Mouse (Mus musculus): Measurements from ENCODE around the gene Bloc1s1. TPM values are rescaled to one million over a fixed set of nuclear protein-coding genes. Genes with fewer than 3 reads are reported as not detected.

Bloc1s1 gene
- polyA plus RNA-seq (2015; fragmentation: Nextera tagmentation; extraction: Ambion mirVana), result 308 and 318 TPM in 2 replicates

GRCm38 (mm10) chr10:128923935-128924334, at the start of gene Bloc1s1:
Bloc1s1 (minus strand) TSS chr10:128924035.

GRCm38 (mm10) chr10:128960590-128961584, 37.1 kb upstream of the Bloc1s1 start, which contains the start of gene Mettl7b:
Mettl7b (minus strand) TSS chr10:128960988.

GRCm38 (mm10) chr10:128933574-128933973, 9.7 kb upstream of the Bloc1s1 start, which contains the start of gene Itga7:
Itga7 (plus strand) TSS chr10:128933818.

GRCm38 (mm10) chr10:128922822-128923012, 1.1 kb downstream of the Bloc1s1 start, which contains the start of gene Rdh5:
Rdh5 (minus strand) TSS chr10:128922888.

GRCm38 (mm10) chr10:128900698-128901097, 23.1 kb downstream of the Bloc1s1 start, which contains the start of gene Cd63:
Cd63 (plus strand) TSS chr10:128900989.

GRCm38 (mm10) chr10:128891296-128892094, 32.3 kb downstream of the Bloc1s1 start, which contains the start of gene Gdf11:
Gdf11 (minus strand) TSS chr10:128891718.

Other genes with a start within 250 kb of the Bloc1s1 start
- 17.7 and 18.5 TPM in 2 replicates for gene Suox, start 250.0 kb downstream of the Bloc1s1 start, polyA plus RNA-seq (2015; fragmentation: Nextera tagmentation; extraction: Ambion mirVana)
- 64.6 and 72.6 TPM in 2 replicates for gene Rab5b, start 227.8 kb downstream of the Bloc1s1 start, polyA plus RNA-seq (2015; fragmentation: Nextera tagmentation; extraction: Ambion mirVana)
- 1.1 and 1.2 TPM in 2 replicates for gene Pmel, start 219.8 kb downstream of the Bloc1s1 start, polyA plus RNA-seq (2015; fragmentation: Nextera tagmentation; extraction: Ambion mirVana)
- gene Cdk2, start 219.0 kb downstream of the Bloc1s1 start, polyA plus RNA-seq (2015; fragmentation: Nextera tagmentation; extraction: Ambion mirVana), result 29.6 and 35.8 TPM in 2 replicates
- 18.1 and 19.7 TPM in 2 replicates for gene Dgka, start 179.2 kb downstream of the Bloc1s1 start, polyA plus RNA-seq (2015; fragmentation: Nextera tagmentation; extraction: Ambion mirVana)
- gene Pym1, start 176.1 kb downstream of the Bloc1s1 start, polyA plus RNA-seq (2015; fragmentation: Nextera tagmentation; extraction: Ambion mirVana), result 21.9 and 23.7 TPM in 2 replicates
- gene Mmp19, start 133.1 kb downstream of the Bloc1s1 start, polyA plus RNA-seq (2015; fragmentation: Nextera tagmentation; extraction: Ambion mirVana), result 7.8 and 14.0 TPM in 2 replicates
- 33.3 and 38.3 TPM in 2 replicates for gene Dnajc14, start 120.0 kb downstream of the Bloc1s1 start, polyA plus RNA-seq (2015; fragmentation: Nextera tagmentation; extraction: Ambion mirVana)
- gene Tmem198b, start 119.7 kb downstream of the Bloc1s1 start, polyA plus RNA-seq (2015; fragmentation: Nextera tagmentation; extraction: Ambion mirVana), result 35.6 and 38.5 TPM in 2 replicates
- 96.8 and 120 TPM in 2 replicates for gene Sarnp, start 106.7 kb downstream of the Bloc1s1 start, polyA plus RNA-seq (2015; fragmentation: Nextera tagmentation; extraction: Ambion mirVana)
- 37.7 and 42.1 TPM in 2 replicates for gene Ormdl2, start 102.4 kb downstream of the Bloc1s1 start, polyA plus RNA-seq (2015; fragmentation: Nextera tagmentation; extraction: Ambion mirVana)
- gene Gdf11, start 32.3 kb downstream of the Bloc1s1 start, polyA plus RNA-seq (2015; fragmentation: Nextera tagmentation; extraction: Ambion mirVana), result 1.6 and 1.7 TPM in 2 replicates
- gene Cd63, start 23.0 kb downstream of the Bloc1s1 start, polyA plus RNA-seq (2015; fragmentation: Nextera tagmentation; extraction: Ambion mirVana), result 982 and 1,003 TPM in 2 replicates
- gene Rdh5, start 1.1 kb downstream of the Bloc1s1 start, polyA plus RNA-seq (2015; fragmentation: Nextera tagmentation; extraction: Ambion mirVana), result 12.6 and 16.5 TPM in 2 replicates
- gene Itga7, start 9.8 kb upstream of the Bloc1s1 start, polyA plus RNA-seq (2015; fragmentation: Nextera tagmentation; extraction: Ambion mirVana), result 28.2 and 36.5 TPM in 2 replicates
- gene Mettl7b, start 37.0 kb upstream of the Bloc1s1 start, polyA plus RNA-seq (2015; fragmentation: Nextera tagmentation; extraction: Ambion mirVana), result 0.34 and 0.73 TPM in 2 replicates
- not detected in 2 replicates for gene Olfr9, start 65.4 kb upstream of the Bloc1s1 start, polyA plus RNA-seq (2015; fragmentation: Nextera tagmentation; extraction: Ambion mirVana)
- gene Olfr763, start 86.8 kb upstream of the Bloc1s1 start, polyA plus RNA-seq (2015; fragmentation: Nextera tagmentation; extraction: Ambion mirVana), result not detected in 2 replicates
- gene Olfr764-ps1, start 115.9 kb upstream of the Bloc1s1 start, polyA plus RNA-seq (2015; fragmentation: Nextera tagmentation; extraction: Ambion mirVana), result not detected in 2 replicates
- not detected in 2 replicates for gene Olfr765, start 126.0 kb upstream of the Bloc1s1 start, polyA plus RNA-seq (2015; fragmentation: Nextera tagmentation; extraction: Ambion mirVana)
- not detected in 2 replicates for gene Olfr766-ps1, start 144.9 kb upstream of the Bloc1s1 start, polyA plus RNA-seq (2015; fragmentation: Nextera tagmentation; extraction: Ambion mirVana)
- not detected in 2 replicates for gene Olfr767, start 158.9 kb upstream of the Bloc1s1 start, polyA plus RNA-seq (2015; fragmentation: Nextera tagmentation; extraction: Ambion mirVana)
- gene Olfr768, start 175.3 kb upstream of the Bloc1s1 start, polyA plus RNA-seq (2015; fragmentation: Nextera tagmentation; extraction: Ambion mirVana), result not detected in 2 replicates
- gene Olfr769, start 193.8 kb upstream of the Bloc1s1 start, polyA plus RNA-seq (2015; fragmentation: Nextera tagmentation; extraction: Ambion mirVana), result not detected in 2 replicates
- not detected in 2 replicates for gene Olfr770, start 215.0 kb upstream of the Bloc1s1 start, polyA plus RNA-seq (2015; fragmentation: Nextera tagmentation; extraction: Ambion mirVana)
- not detected in 2 replicates for gene Olfr771, start 240.7 kb upstream of the Bloc1s1 start, polyA plus RNA-seq (2015; fragmentation: Nextera tagmentation; extraction: Ambion mirVana)

Measured in urinary bladder, postnatal 0 days (tissue).